17 mouse cellular contexts compared by ENCODE assay signal in genomic region chr4:87041412-87041997, GRCm38 (mm10).
DNase-seq lines count a peak whose midpoint lies in the region; ATAC-seq lines count a peak whose summit lies in the region.
"Had no signal": no experiment of that assay in that cellular context is flagged by ENCODE, and none has a peak within 500 bp of the region (broad histone marks: within the 10 kb centered on the region; RNA-seq: fewer than 3 reads in every experiment).

No protein-coding gene starts in this region.

- WGBS in forebrain, embryonic 14.5 days, result 57% methylated on average over 7 of the region's 7 CpGs
- 86% methylated on average over 7 of the region's 7 CpGs for whole genome bisulfite sequencing in forebrain, embryonic 11.5 days

- H3K27ac ChIP-seq in forebrain, embryonic 14.5 days (ENCODE audit: low read depth, low read length), result peak overlapping the region; percentile 40; the same call in 1 of the 2 replicates
- no peak overlapping the region for H3K27ac ChIP-seq in forebrain, embryonic 11.5 days (ENCODE audit: low read depth, low read length)
- H3K27ac ChIP-seq: heart, embryonic 13.5 days; hindbrain, embryonic 10.5 days; liver, embryonic 15.5 days; neural tube, embryonic 15.5 days; stomach, embryonic 15.5 days had no signal

- no peak overlapping the region for H3K4me3 ChIP-seq in forebrain, embryonic 14.5 days (ENCODE audit: low read depth, low read length)
- H3K4me3 ChIP-seq in forebrain, embryonic 11.5 days (ENCODE audit: low read depth, low read length), result no peak overlapping the region
- H3K4me3 ChIP-seq: erythroblast, embryonic 14.5 days; heart, embryonic 13.5 days; hindbrain, embryonic 10.5 days; liver, embryonic 15.5 days; neural tube, embryonic 15.5 days; stomach, embryonic 15.5 days had no signal

- H3K9me3 ChIP-seq in forebrain, embryonic 14.5 days (replicated peaks; ENCODE audit: control insufficient read depth, low read length), result no peaks in the 10 kb centered on the region
- H3K9me3 ChIP-seq in forebrain, embryonic 11.5 days (ENCODE audit: control insufficient read depth, low read length), result no peaks in the 10 kb centered on the region
- H3K9me3 ChIP-seq: heart, embryonic 13.5 days; hindbrain, embryonic 10.5 days; liver, embryonic 15.5 days; neural tube, embryonic 15.5 days; stomach, embryonic 15.5 days had no signal

- intact Hi-C loops in left cerebral cortex, postnatal 4 days (cut with DNase I), result no loop called here

- H3K9ac ChIP-seq in forebrain, embryonic 14.5 days (ENCODE audit: low read length), result no peak overlapping the region
- no peak overlapping the region for H3K9ac ChIP-seq in forebrain, embryonic 11.5 days (ENCODE audit: low read length)
- H3K9ac ChIP-seq: heart, embryonic 13.5 days; liver, embryonic 15.5 days; neural tube, embryonic 15.5 days; stomach, embryonic 15.5 days had no signal

- no peaks in the 10 kb centered on the region for H3K36me3 ChIP-seq in forebrain, embryonic 14.5 days (ENCODE audit: control insufficient read depth, insufficient read depth, low read length)
- no peaks in the 10 kb centered on the region for H3K36me3 ChIP-seq in forebrain, embryonic 11.5 days (ENCODE audit: control insufficient read depth, insufficient read depth, low read length)
- H3K36me3 ChIP-seq: heart, embryonic 13.5 days; hindbrain, embryonic 10.5 days; liver, embryonic 15.5 days; neural tube, embryonic 15.5 days; stomach, embryonic 15.5 days had no signal

- ATAC-seq in forebrain, embryonic 14.5 days, result peak; percentile 81
- no peak for ATAC-seq in forebrain, embryonic 11.5 days (replicated peaks; ENCODE audit: low FRiP score)

- no peaks in the 10 kb centered on the region for H3K27me3 ChIP-seq in forebrain, embryonic 14.5 days (replicated peaks; ENCODE audit: control insufficient read depth, insufficient read depth, low read length)
- H3K27me3 ChIP-seq in forebrain, embryonic 11.5 days (ENCODE audit: control insufficient read depth, insufficient read depth, low read length), result no peaks in the 10 kb centered on the region
- H3K27me3 ChIP-seq: heart, embryonic 13.5 days; liver, embryonic 15.5 days; neural tube, embryonic 15.5 days; stomach, embryonic 15.5 days had no signal

- H3K4me1 ChIP-seq in forebrain, embryonic 14.5 days (ENCODE audit: control insufficient read depth, insufficient read depth, low read length), result no peaks in the 10 kb centered on the region
- H3K4me1 ChIP-seq in forebrain, embryonic 11.5 days (replicated peaks; ENCODE audit: control insufficient read depth, insufficient read depth, low read length), result no peaks in the 10 kb centered on the region
- H3K4me1 ChIP-seq: hindbrain, embryonic 10.5 days; liver, embryonic 15.5 days; stomach, embryonic 15.5 days had no signal

- peak; percentile 82 for DNase-seq in forebrain, embryonic 14.5 days (ENCODE audit: low spot score)
- no peak for DNase-seq in forebrain, embryonic 11.5 days (ENCODE audit: low spot score)
- peak; percentile 61 for DNase-seq in left cerebral cortex, adult 11 months (ENCODE audit: low spot score)
- no peak for DNase-seq in left cerebral cortex, postnatal 4 days
- peak; percentile 82 for DNase-seq in brain, adult 2 months (ENCODE audit: low read depth, low spot score)
- DNase-seq in layer of hippocampus, adult 9-11 months, result peak; percentile 81
- DNase-seq in urinary bladder, postnatal 36 days (ENCODE audit: low spot score in 2 of 2), result no peak
- DNase-seq in B cell, adult 2 months, result no peak
- DNase-seq: gastrocnemius, postnatal 25 days; lung, postnatal 4 days; thymus, postnatal 36 days had no signal

- H3K4me2 ChIP-seq in forebrain, embryonic 14.5 days (ENCODE audit: low read length), result no peak overlapping the region
- H3K4me2 ChIP-seq in forebrain, embryonic 11.5 days (ENCODE audit: low read depth, low read length, severe bottlenecking), result no peak overlapping the region
- H3K4me2 ChIP-seq: heart, embryonic 13.5 days; liver, embryonic 15.5 days; neural tube, embryonic 15.5 days; stomach, embryonic 15.5 days had no signal

Comparison
In these comparisons a context has a peak if more than half of its experiments do, and no peak if none do; other contexts are left out.
1. DNase-seq: peak in forebrain, embryonic 14.5 days (single experiment), left cerebral cortex, adult 11 months (single experiment), brain, adult 2 months (single experiment) and layer of hippocampus, adult 9-11 months (single experiment); none in forebrain, embryonic 11.5 days (single experiment), left cerebral cortex, postnatal 4 days (single experiment), urinary bladder, postnatal 36 days (0 of 2) and B cell, adult 2 months (0 of 2).